Mouse (Mus musculus) left cerebral cortex, adult 18-20 months (tissue): ENCODE measurements around the gene Grap2. TPM values are rescaled to one million over a fixed set of nuclear protein-coding genes. Genes with fewer than 3 reads are reported as not detected.
"Not testable (repeated sequence)": the region's sequence is repeated elsewhere in the genome, so short reads cannot be mapped to it uniquely, and the experiment has no call there.

Source experiments
- DNase-seq, 2 experiments: peaks; one replicate each; pipeline ENCODE4 v3.0.0; 2021 to 2022; ENCODE audit warnings: low spot score in 2 of 2, mixed read lengths in 1 of 2
- total RNA-seq, 2 experiments: library from RNA; stranded (reverse); gene quantifications; 2 replicates each; pipeline ENCODE4 v1.2.3; 2021

The Grap2 gene
- total RNA-seq, 2 experiments from 2014 or later, result 0.33 to 0.56 TPM

- no peak for DNase-seq
Measured at GRCm38 (mm10) chr15:80565106-80565665, 7.2 kb upstream of the Grap2 start, which contains the start of gene Enthd1. Gene Enthd1 (minus strand): TSS chr15:80565156.

GRCm38 (mm10) chr15:80566696-80567095, 5.7 kb upstream of the Grap2 start:
- DNase-seq, result no peak

- DNase-seq, result no peak
Measured at GRCm38 (mm10) chr15:80567139-80567538, 5.3 kb upstream of the Grap2 start.

GRCm38 (mm10) chr15:80567731-80568130, 4.7 kb upstream of the Grap2 start:
- DNase-seq, result no peak

- DNase-seq, result no peak
Measured at GRCm38 (mm10) chr15:80569205-80569604, 3.2 kb upstream of the Grap2 start.

GRCm38 (mm10) chr15:80570226-80570625, 2.2 kb upstream of the Grap2 start:
- DNase-seq, result no peak

GRCm38 (mm10) chr15:80571611-80572010, 783 bp upstream of the Grap2 start:
- no peak for DNase-seq

GRCm38 (mm10) chr15:80572811-80573520, 572 bp downstream of the Grap2 start:
- DNase-seq, result no peak

GRCm38 (mm10) chr15:80574211-80575040, 2.0 kb downstream of the Grap2 start:
- DNase-seq, result no peak

GRCm38 (mm10) chr15:80575817-80576370, 3.5 kb downstream of the Grap2 start:
- DNase-seq, result no peak

GRCm38 (mm10) chr15:80576415-80576994, 4.1 kb downstream of the Grap2 start:
- no peak for DNase-seq

- DNase-seq, result no peak
Measured at GRCm38 (mm10) chr15:80577166-80577960, 5.0 kb downstream of the Grap2 start.

- no peak for DNase-seq
Measured at GRCm38 (mm10) chr15:80579121-80579520, 6.7 kb downstream of the Grap2 start.

GRCm38 (mm10) chr15:80580585-80580984, 8.2 kb downstream of the Grap2 start:
- not testable (repeated sequence) for DNase-seq

- no peak for DNase-seq
Measured at GRCm38 (mm10) chr15:80582581-80583495, 10.4 kb downstream of the Grap2 start.

- no peak for DNase-seq
Measured at GRCm38 (mm10) chr15:80586296-80586695, 13.9 kb downstream of the Grap2 start.

- no peak for DNase-seq
Measured at GRCm38 (mm10) chr15:80590641-80591040, 18.2 kb downstream of the Grap2 start.

- DNase-seq, result no peak
Measured at GRCm38 (mm10) chr15:80592737-80593136, 20.3 kb downstream of the Grap2 start.

GRCm38 (mm10) chr15:80593877-80594276, 21.5 kb downstream of the Grap2 start:
- no peak for DNase-seq
